Mouse (Mus musculus) frontal cortex, postnatal 10 days (tissue): ENCODE data around the gene Mpv17l.
"Not testable (repeated sequence)": the region's sequence is repeated elsewhere in the genome, so short reads cannot be mapped to it uniquely, and the experiment has no call there.

Source experiments
- DNase-seq, 2 experiments: peaks; one replicate each; pipeline ENCODE4 v3.0.0; 2022; ENCODE audit warnings: low spot score in 2 of 2, mixed read lengths in 1 of 2

Gene Mpv17l

GRCm38 (mm10) chr16:13927456-13928075 lies 24.6 kb downstream of the Mpv17l start:
- DNase-seq = no peak

- peak; percentile 74 to 79 for DNase-seq
These were observed 37.3 kb downstream of the Mpv17l start for GRCm38 (mm10) chr16:13940139-13940846.

GRCm38 (mm10) chr16:13940847-13941395 lies 38.0 kb downstream of the Mpv17l start:
- no peak for DNase-seq

- no peak for DNase-seq
These were observed 41.2 kb downstream of the Mpv17l start for GRCm38 (mm10) chr16:13944178-13944577.

- DNase-seq = no peak
These were observed 41.8 kb downstream of the Mpv17l start for GRCm38 (mm10) chr16:13944752-13945151.

- DNase-seq = no peak
These were observed 42.2 kb downstream of the Mpv17l start for GRCm38 (mm10) chr16:13945153-13945552.

GRCm38 (mm10) chr16:13946306-13946705 lies 43.3 kb downstream of the Mpv17l start:
- DNase-seq = no peak

- no peak for DNase-seq
These were observed 48.3 kb downstream of the Mpv17l start for GRCm38 (mm10) chr16:13951245-13951644.

GRCm38 (mm10) chr16:13962053-13962452 lies 59.1 kb downstream of the Mpv17l start:
- no peak for DNase-seq

GRCm38 (mm10) chr16:13969096-13969495 lies 66.1 kb downstream of the Mpv17l start:
- no peak for DNase-seq

GRCm38 (mm10) chr16:13972051-13972450 lies 69.1 kb downstream of the Mpv17l start:
- DNase-seq = no peak

- DNase-seq = not testable (repeated sequence)
These were observed 73.5 kb downstream of the Mpv17l start for GRCm38 (mm10) chr16:13976358-13976896.

- DNase-seq = not testable (repeated sequence)
These were observed 74.1 kb downstream of the Mpv17l start for GRCm38 (mm10) chr16:13977026-13977425.

- not testable (repeated sequence) for DNase-seq
These were observed 78.8 kb downstream of the Mpv17l start for GRCm38 (mm10) chr16:13981726-13982125.

- no peak for DNase-seq
These were observed 80.2 kb downstream of the Mpv17l start for GRCm38 (mm10) chr16:13983161-13983560.

GRCm38 (mm10) chr16:13986197-13986573 lies 83.2 kb downstream of the Mpv17l start:
- DNase-seq = no peak

- DNase-seq = peak; percentile 20 to 53
These were observed 83.9 kb downstream of the Mpv17l start, which contains the start of the genes 2900011O08Rik and Ifitm7 for GRCm38 (mm10) chr16:13986574-13987478. TSS of gene 2900011O08Rik (plus strand) at chr16:13986604. TSS of gene Ifitm7 (minus strand) at chr16:13986888.

- DNase-seq = no peak
These were observed 89.7 kb downstream of the Mpv17l start for GRCm38 (mm10) chr16:13992518-13993248.

- no peak for DNase-seq
These were observed 91.1 kb downstream of the Mpv17l start for GRCm38 (mm10) chr16:13994076-13994475.

- DNase-seq = no peak
These were observed 91.5 kb downstream of the Mpv17l start for GRCm38 (mm10) chr16:13994502-13994901.
